Mouse (Mus musculus) bone marrow, adult 2 months (tissue): ENCODE measurements around the gene Pkd1. TPM values are rescaled to one million over a fixed set of nuclear protein-coding genes. Genes with fewer than 3 reads are reported as not detected.

Experiments used
- H3K27ac ChIP-seq: fragments of 200-500 bp; 2 replicates; pipeline ENCODE4 v1.5.1; 2012; ENCODE audit warnings: low read depth, mild to moderate bottlenecking, control low read depth, inconsistent platforms, low read length; ENCODE audit not compliant: control insufficient read depth, poor library complexity, insufficient read depth
- H3K4me1 ChIP-seq: fragments of 200-500 bp; 2 replicates; pipeline ENCODE4 v1.6.1; 2011; ENCODE audit warnings: low read length; ENCODE audit not compliant: control insufficient read depth, insufficient read depth
- H3K4me3 ChIP-seq: fragments of 200-500 bp; replicated peaks from 2 replicates; pipeline ENCODE3; 2011; ENCODE audit warnings: mild to moderate bottlenecking, low read depth, low read length, control low read depth; ENCODE audit not compliant: control insufficient read depth
- CTCF ChIP-seq: fragments of 200-500 bp; IDR thresholded peaks from 2 replicates; pipeline ENCODE4 v1.5.1; 2011; ENCODE audit warnings: low read length, control low read depth; ENCODE audit not compliant: control insufficient read depth, insufficient read depth
- POLR2A ChIP-seq: fragments of 200-500 bp; IDR thresholded peaks from 2 replicates; pipeline ENCODE4 v1.6.1; 2011; ENCODE audit warnings: low read depth, mild to moderate bottlenecking, control low read depth, low read length, borderline replicate concordance; ENCODE audit not compliant: control insufficient read depth
- WGBS: fragments of 180-500 bp; shearing (Covaris S2); methylation state at CpG from one replicate; pipeline ENCODE4 v1.1.7; 2018; 5-methylcytosine and 5-hydroxymethylcytosine counted together
- polyA plus RNA-seq: library from polyadenylated mRNA; stranded (reverse); fragments of >200 nt; gene quantifications from 2 replicates; pipeline ENCODE4 v1.2.4, GENCODE M21; 2011; ENCODE audit warnings: low replicate concordance; ENCODE audit not compliant: missing spikeins, insufficient read depth, insufficient read length

Pkd1 gene
- polyA plus RNA-seq: 10.4 and 17.9 TPM in 2 replicates

GRCm38 (mm10) chr17:24549618-24550415 is at the start of gene Pkd1:
Pkd1 (plus strand) TSS chr17:24549834.
- peak within 1 kb of the TSS; percentile 87 for H3K27ac ChIP-seq
- TF ChIP-seq POLR2A (peak; percentile 95), CTCF (no peak)
- no peaks in the 10 kb centered on the region; the same call in 1 of the 2 replicates for H3K4me1 ChIP-seq
- H3K4me3 ChIP-seq: peak within 1 kb of the TSS; percentile 72
- WGBS: under 1% methylated on average over 72 of the region's 72 CpGs

GRCm38 (mm10) chr17:24502208-24502607 is 47.4 kb upstream of the Pkd1 start:
- Histone ChIP-seq H3K4me3 (no peak overlapping the region), H3K27ac (no peak overlapping the region), H3K4me1 (peaks cover 2% of the 10 kb centered on the region; the same call in 1 of the 2 replicates)
- 63% methylated on average over 11 of the region's 11 CpGs for WGBS
- TF ChIP-seq POLR2A: no peak
- TF ChIP-seq CTCF: peak; percentile 30; the same call in 1 of the 2 replicates

GRCm38 (mm10) chr17:24504085-24504484 is 45.5 kb upstream of the Pkd1 start:
- 87% methylated on average over 10 of the region's 10 CpGs for WGBS
- Histone ChIP-seq H3K4me1 (no peaks in the 10 kb centered on the region; the same call in 1 of the 2 replicates), H3K27ac (no peak overlapping the region), H3K4me3 (no peak overlapping the region)
- no peak for TF ChIP-seq POLR2A
- no peak for TF ChIP-seq CTCF

GRCm38 (mm10) chr17:24505286-24505955 is 44.2 kb upstream of the Pkd1 start:
- Histone ChIP-seq H3K27ac (no peak overlapping the region), H3K4me3 (no peak overlapping the region), H3K4me1 (no peaks in the 10 kb centered on the region; the same call in 1 of the 2 replicates)
- 93% methylated on average over 30 of the region's 30 CpGs for WGBS
- TF ChIP-seq CTCF (no peak), POLR2A (no peak)

- Histone ChIP-seq H3K4me3 (no peak overlapping the region), H3K27ac (no peak overlapping the region), H3K4me1 (no peaks in the 10 kb centered on the region; the same call in 1 of the 2 replicates)
- no peak for TF ChIP-seq POLR2A
- no peak for TF ChIP-seq CTCF
- 60% methylated on average over 36 of the region's 36 CpGs for WGBS
Measured at GRCm38 (mm10) chr17:24506332-24507070, 43.1 kb upstream of the Pkd1 start.

DNA sequence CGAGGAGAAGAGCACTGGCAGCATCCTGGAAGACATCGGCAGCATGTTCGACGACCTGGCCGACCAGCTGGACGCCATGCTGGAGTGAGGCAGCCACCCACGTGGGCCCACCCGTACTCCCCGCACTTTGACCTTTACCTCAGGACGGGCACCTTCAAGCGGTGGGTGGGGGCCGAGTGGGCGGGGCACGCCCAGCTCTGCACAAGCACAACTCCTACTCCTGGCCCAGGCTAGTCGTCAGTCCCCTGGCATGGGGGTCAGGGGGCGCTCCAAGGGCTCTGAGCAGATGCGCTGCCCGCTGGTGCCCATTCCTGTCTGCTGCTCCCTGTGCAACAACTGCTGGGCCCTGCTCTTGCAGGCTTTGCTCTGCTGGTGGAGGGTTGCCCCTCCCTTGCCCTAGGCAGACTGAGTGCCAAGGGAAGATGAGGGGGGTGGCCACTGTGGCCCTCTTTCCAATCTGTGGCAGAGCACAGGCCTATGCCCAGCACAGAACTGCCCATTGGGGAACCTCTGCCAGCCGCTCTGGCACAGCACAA is 42.4 kb upstream of the Pkd1 start:
- no peaks in the 10 kb centered on the region for H3K4me1 ChIP-seq
- H3K4me3 ChIP-seq: no peak overlapping the region
- TF ChIP-seq CTCF (no peak), POLR2A (no peak)
- no peak overlapping the region for H3K27ac ChIP-seq
- WGBS: 75% methylated on average over 19 of the region's 19 CpGs

- no peak overlapping the region for H3K4me3 ChIP-seq
- no peak overlapping the region; the same call in 1 of the 2 replicates for H3K27ac ChIP-seq
- H3K4me1 ChIP-seq: no peaks in the 10 kb centered on the region
- no peak for TF ChIP-seq POLR2A
- TF ChIP-seq CTCF: no peak
- WGBS: 84% methylated on average over 12 of the region's 12 CpGs
Measured at GRCm38 (mm10) chr17:24507806-24508460, 41.7 kb upstream of the Pkd1 start.
